Mouse (Mus musculus): ENCODE data around the gene Cdsn. TPM values are rescaled to one million over a fixed set of nuclear protein-coding genes. Genes with fewer than 3 reads are reported as not detected.

Gene Cdsn
- total RNA-seq, 2 experiments from 2014 or later: 0.91 TPM; not detected in 1

DNA sequence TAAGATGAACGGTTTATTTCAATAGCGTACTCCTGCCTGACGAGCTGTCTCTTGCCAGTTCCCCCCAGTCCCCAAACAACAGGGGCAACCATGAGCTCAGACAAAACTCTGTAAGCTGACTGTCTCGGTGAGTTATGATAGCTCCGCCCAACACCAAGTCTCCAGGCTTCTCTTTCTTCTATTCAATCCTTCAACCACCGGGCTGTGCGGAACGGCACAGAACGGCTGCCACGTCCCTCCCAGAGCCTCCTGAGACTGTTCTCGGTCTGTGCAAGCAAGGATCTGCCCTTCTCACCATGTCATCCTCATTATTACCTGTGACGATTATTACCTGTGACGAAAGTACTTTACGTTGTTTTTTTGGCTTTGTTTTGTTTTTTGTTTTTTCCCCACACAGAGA, 18.9 kb downstream of the Cdsn start:
- DNase-seq: no peak

- no peak for DNase-seq
These were observed 19.5 kb downstream of the Cdsn start for GRCm38 (mm10) chr17:35571477-35571876.

DNA sequence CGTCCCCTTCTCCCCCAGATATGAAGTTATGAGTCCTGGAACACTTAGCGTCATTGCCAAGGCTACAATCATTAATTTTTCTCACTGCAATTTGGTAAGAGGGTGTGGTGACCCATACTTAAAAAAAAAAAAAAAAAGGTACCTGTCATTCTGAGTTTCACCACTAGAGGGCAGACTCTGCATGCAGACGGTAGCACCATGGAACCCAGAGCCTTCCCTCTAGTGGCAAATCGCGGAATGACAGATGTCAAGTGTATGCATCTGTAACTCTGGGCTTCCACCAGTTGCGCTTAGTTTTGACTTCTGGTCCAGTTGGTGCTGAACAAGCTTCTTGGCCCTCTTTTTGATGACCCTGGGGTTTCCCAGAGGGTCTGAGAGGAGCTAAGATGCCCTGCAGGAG, 26.3 kb downstream of the Cdsn start:
- peak; percentile 26 for DNase-seq

- no peak for DNase-seq
These were observed 31.0 kb downstream of the Cdsn start for GRCm38 (mm10) chr17:35582900-35583299.

DNA sequence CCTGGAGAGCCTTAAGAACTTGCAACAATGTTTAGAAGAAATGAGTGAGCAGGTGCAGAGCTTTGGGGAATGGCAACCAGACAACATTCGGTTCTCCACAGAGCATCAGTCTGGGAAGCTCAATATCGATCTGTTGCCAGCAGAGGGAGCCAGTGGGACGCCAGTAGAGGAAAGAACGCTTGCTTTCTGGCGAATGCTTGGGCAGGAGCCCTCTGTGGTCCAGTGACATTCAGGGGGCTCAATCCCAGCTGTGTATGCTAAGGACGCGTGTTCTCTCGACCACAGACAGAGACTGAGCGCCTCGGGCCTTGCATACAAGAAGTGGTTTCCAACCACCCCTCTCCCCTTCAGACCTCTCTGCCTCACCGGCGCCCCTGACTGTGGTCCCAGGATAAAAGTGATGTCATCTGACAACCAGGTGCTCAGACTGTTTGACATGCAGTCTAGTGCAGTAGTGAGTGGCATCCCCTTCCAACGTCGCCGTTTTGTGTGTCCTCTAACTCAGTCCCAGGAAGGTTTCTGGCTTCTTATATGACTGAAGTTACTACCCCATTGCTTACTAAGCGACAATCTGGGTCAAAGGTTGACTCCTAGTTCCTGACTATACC, 32.5 kb downstream of the Cdsn start:
- DNase-seq: peak; percentile 37

- DNase-seq: no peak
These were observed 35.4 kb downstream of the Cdsn start for GRCm38 (mm10) chr17:35587291-35587690.

- DNase-seq: no peak
These were observed 36.5 kb downstream of the Cdsn start for GRCm38 (mm10) chr17:35588387-35588786.

GRCm38 (mm10) chr17:35590410-35591218, 38.7 kb downstream of the Cdsn start:
- DNase-seq: peak; percentile 60

DNA sequence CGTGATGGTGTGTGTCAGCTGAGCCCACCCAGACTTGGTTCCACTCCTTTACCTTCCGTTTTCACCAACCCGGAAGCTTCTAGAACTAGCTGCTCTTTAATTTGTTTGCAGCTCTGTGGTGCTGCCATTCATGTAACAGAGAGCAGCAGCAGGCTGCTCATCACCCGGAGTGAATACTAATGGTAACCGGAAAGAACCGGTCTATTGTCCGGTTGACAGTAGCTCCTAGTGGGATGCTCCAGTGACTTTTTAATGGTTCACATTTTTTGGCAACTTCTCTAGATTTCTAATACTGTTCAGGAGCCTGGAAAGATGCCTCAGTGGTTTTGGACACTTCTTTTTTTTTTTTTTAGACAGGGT, 39.3 kb downstream of the Cdsn start:
- DNase-seq: no peak

- no peak for DNase-seq
These were observed 39.8 kb downstream of the Cdsn start for GRCm38 (mm10) chr17:35591731-35592130.

- no peak for DNase-seq
These were observed 40.2 kb downstream of the Cdsn start for GRCm38 (mm10) chr17:35592131-35592530.

- DNase-seq: no peak
These were observed 41.9 kb downstream of the Cdsn start for GRCm38 (mm10) chr17:35593786-35594185.

DNA sequence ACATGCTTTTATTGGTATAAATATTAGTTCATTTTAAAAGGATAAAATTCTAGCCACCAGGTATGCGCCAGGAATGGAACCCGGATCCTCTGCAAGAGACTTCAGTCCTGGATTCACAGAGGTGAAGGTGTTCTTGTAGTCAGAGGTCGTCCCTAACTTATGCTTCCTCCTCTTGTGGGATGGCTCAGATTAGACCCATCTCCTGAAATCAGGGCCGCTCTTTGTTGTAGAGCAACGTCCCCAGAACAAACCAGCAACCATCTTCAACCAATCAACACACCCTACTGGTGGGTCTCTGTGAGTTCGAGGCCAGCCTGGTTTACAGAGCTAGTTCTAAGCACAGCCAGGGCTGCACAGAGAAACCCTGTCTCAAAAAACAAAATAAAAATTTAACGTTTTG, 42.5 kb downstream of the Cdsn start:
- DNase-seq: no peak

GRCm38 (mm10) chr17:35597399-35597798, 45.5 kb downstream of the Cdsn start:
- no peak for DNase-seq

- DNase-seq: no peak
These were observed 49.3 kb downstream of the Cdsn start, which contains the start of gene Sfta2 for GRCm38 (mm10) chr17:35601249-35601648. Sfta2 (plus strand) TSS chr17:35601549.

DNA sequence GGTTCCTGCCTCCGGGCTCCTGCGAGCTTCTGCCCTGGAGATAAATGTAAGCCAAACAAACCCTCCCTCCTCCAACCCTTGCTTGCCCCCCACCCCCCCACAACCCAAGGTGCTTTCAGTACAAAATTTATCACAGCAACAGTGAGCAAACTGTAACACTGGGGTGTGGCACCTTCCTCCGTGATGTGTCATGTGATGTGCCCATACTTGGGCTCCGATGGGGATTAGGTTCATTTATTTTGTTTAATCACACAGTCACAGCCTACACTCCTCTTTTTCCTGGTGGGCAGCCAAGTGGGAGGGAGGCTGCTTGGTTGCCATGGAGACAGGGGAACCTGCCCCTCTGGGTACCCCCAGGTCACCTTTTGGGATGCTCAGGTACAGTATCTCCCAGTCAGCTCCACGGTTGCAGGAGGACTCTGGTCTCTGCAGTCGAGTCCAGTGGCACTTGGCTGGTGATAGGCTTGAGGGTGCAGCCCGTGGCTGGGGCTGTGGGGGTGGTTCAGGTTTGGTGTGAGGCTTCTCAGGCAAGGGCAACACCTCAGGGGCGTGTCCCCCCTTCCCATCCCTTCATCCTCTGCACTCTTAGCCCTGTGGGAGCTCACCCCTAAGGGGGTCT, 49.9 kb downstream of the Cdsn start:
- DNase-seq: no peak

Other genes with a start within 250 kb of the Cdsn start
- gene H2-Q1, start 231.7 kb upstream of the Cdsn start, total RNA-seq (2021): under 1 TPM; 0.20 to 0.86 TPM
- under 1 TPM; 0.36 to 0.78 TPM for gene H2-Q2, start 209.9 kb upstream of the Cdsn start, total RNA-seq (2021)
- gene H2-Q4, start 172.5 kb upstream of the Cdsn start, total RNA-seq (2021): 1 to 10 TPM; 2.2 to 3.9 TPM
- gene H2-Q6, start 127.3 kb upstream of the Cdsn start, total RNA-seq (2021): not detected
- under 1 TPM; 0.38 to 0.70 TPM for gene H2-Q7, start 113.0 kb upstream of the Cdsn start, total RNA-seq (2021)
- gene H2-Q10, start 82.0 kb upstream of the Cdsn start, total RNA-seq (2021): 1 to 10 TPM in 1 of 2 experiments, under 1 TPM in 1; 0.15 to 1.3 TPM
- under 1 TPM in 1 of 2 experiments, not detected in 1; 0.27 TPM for gene Pou5f1, start 46.1 kb upstream of the Cdsn start, total RNA-seq (2021)
- gene Tcf19, start 35.3 kb upstream of the Cdsn start, total RNA-seq (2021): 1 to 10 TPM; 1.5 to 2.9 TPM
- 1 to 10 TPM; 2.5 to 2.7 TPM for gene Cchcr1, start 35.0 kb upstream of the Cdsn start, total RNA-seq (2021)
- not detected for gene Psors1c2, start 18.9 kb upstream of the Cdsn start, total RNA-seq (2021)
- not detected for gene 2300002M23Rik, start 15.3 kb downstream of the Cdsn start, total RNA-seq (2021)
- not detected for gene Sfta2, start 49.4 kb downstream of the Cdsn start, total RNA-seq (2021)
- gene Gm9573, start 74.5 kb downstream of the Cdsn start, total RNA-seq (2021): not detected
- gene Mucl3, start 91.6 kb downstream of the Cdsn start, total RNA-seq (2021): not detected
- gene Vars2, start 115.5 kb downstream of the Cdsn start, total RNA-seq (2021): 10 to 100 TPM in 1 of 2 experiments, 1 to 10 TPM in 1; 9.9 to 14.7 TPM
- gene Gtf2h4, start 121.6 kb downstream of the Cdsn start, total RNA-seq (2021): 10 to 100 TPM; 14.7 to 15.3 TPM
- gene Ddr1, start 152.5 kb downstream of the Cdsn start, total RNA-seq (2021): 10 to 100 TPM; 14.1 to 16.1 TPM